Mouse (Mus musculus) liver, embryonic 12.5 days (tissue): ENCODE results near the gene BC037034. TPM values are rescaled to one million over a fixed set of nuclear protein-coding genes. Genes with fewer than 3 reads are reported as not detected.
"Not testable (repeated sequence)": the region's sequence is repeated elsewhere in the genome, so short reads cannot be mapped to it uniquely, and the experiment has no call there.

Experiments used
- ATAC-seq: fragments of 200-750 bp; cut with Nextera tagmentation; 2 replicates; pipeline ENCODE4 v1.8.0; 2017; ENCODE audit warnings: moderate number of reproducible peaks, mild to moderate bottlenecking, moderate library complexity
- H3K27ac ChIP-seq: fragments of 300-500 bp; sonication (generic); 2 replicates; pipeline ENCODE4 v1.5.1; 2016; ENCODE audit warnings: mild to moderate bottlenecking
- H3K27me3 ChIP-seq: fragments of 300-500 bp; sonication (generic); replicated peaks from 2 replicates; pipeline ENCODE4 v1.6.1; 2016; ENCODE audit warnings: mild to moderate bottlenecking, moderate library complexity
- H3K36me3 ChIP-seq: fragments of 300-500 bp; sonication (generic); 2 replicates; pipeline ENCODE4 v1.6.1; 2016; ENCODE audit warnings: mild to moderate bottlenecking, moderate library complexity
- H3K4me1 ChIP-seq: fragments of 300-500 bp; sonication (generic); 2 replicates; pipeline ENCODE4 v1.6.1; 2016
- H3K4me2 ChIP-seq: fragments of 300-500 bp; sonication (generic); 2 replicates; pipeline ENCODE4 v1.6.1; 2016; ENCODE audit warnings: mild to moderate bottlenecking, moderate library complexity
- H3K4me3 ChIP-seq: fragments of 300-500 bp; sonication (generic); 2 replicates; pipeline ENCODE4 v1.5.1; 2016; ENCODE audit warnings: mild to moderate bottlenecking, moderate library complexity
- H3K9ac ChIP-seq: fragments of 300-500 bp; sonication (generic); 2 replicates; pipeline ENCODE4 v1.6.1; 2016; ENCODE audit warnings: mild to moderate bottlenecking, moderate library complexity
- H3K9me3 ChIP-seq: fragments of 300-500 bp; sonication (generic); replicated peaks from 2 replicates; pipeline ENCODE4 v1.6.1; 2016; ENCODE audit warnings: mild to moderate bottlenecking, moderate library complexity
- WGBS: fragments of 180-500 bp; shearing (Covaris S2); methylation state at CpG from one replicate; pipeline ENCODE4 v1.1.7; 2016; ENCODE audit not compliant: insufficient replicate concordance; 5-methylcytosine and 5-hydroxymethylcytosine counted together
- polyA plus RNA-seq: library from polyadenylated mRNA; unstranded; fragments of >200 nt; fragmentation: Nextera tagmentation; extraction: Ambion mirVana; gene quantifications from 2 replicates; pipeline ENCODE4 v1.2.1, GENCODE M21; 2016

BC037034 gene
- polyA plus RNA-seq, 1 experiment from 2014 or later = 8.9 TPM

- no peak overlapping the region for H3K27ac ChIP-seq
- no peaks in the 10 kb centered on the region for H3K36me3 ChIP-seq
- H3K4me3 ChIP-seq = no peak overlapping the region
- H3K27me3 ChIP-seq = no peaks in the 10 kb centered on the region
- H3K9me3 ChIP-seq = no peaks in the 10 kb centered on the region
- ATAC-seq = no peak
- WGBS = 76% methylated on average over 3 of the region's 3 CpGs
- H3K9ac ChIP-seq = no peak overlapping the region
- H3K4me1 ChIP-seq = no peaks in the 10 kb centered on the region
- H3K4me2 ChIP-seq = no peak overlapping the region
These were observed 34.3 kb downstream of the BC037034 start for GRCm38 (mm10) chr5:138229511-138229910.

GRCm38 (mm10) chr5:138228026-138228425 lies 35.8 kb downstream of the BC037034 start:
- H3K9me3 ChIP-seq = no peaks in the 10 kb centered on the region
- H3K9ac ChIP-seq = no peak overlapping the region
- 25% methylated on average over 3 of the region's 3 CpGs for WGBS

GRCm38 (mm10) chr5:138227367-138227766 lies 36.5 kb downstream of the BC037034 start:
- no peak overlapping the region for H3K4me2 ChIP-seq
- no peak overlapping the region for H3K9ac ChIP-seq
- H3K27ac ChIP-seq = no peak overlapping the region
- no peaks in the 10 kb centered on the region for H3K9me3 ChIP-seq
- H3K27me3 ChIP-seq = no peaks in the 10 kb centered on the region
- H3K36me3 ChIP-seq = no peaks in the 10 kb centered on the region
- WGBS = 9% methylated on average over 2 of the region's 2 CpGs
- no peak for ATAC-seq
- H3K4me1 ChIP-seq = no peaks in the 10 kb centered on the region
- no peak overlapping the region for H3K4me3 ChIP-seq

More at GRCm38 (mm10) chr5:138228026-138228425, 35.8 kb downstream of the BC037034 start:
- H3K4me2 ChIP-seq = no peak overlapping the region
- H3K4me3 ChIP-seq = no peak overlapping the region
- no peaks in the 10 kb centered on the region for H3K36me3 ChIP-seq
- ATAC-seq = no peak
- no peaks in the 10 kb centered on the region for H3K4me1 ChIP-seq
- H3K27me3 ChIP-seq = no peaks in the 10 kb centered on the region
- H3K27ac ChIP-seq = no peak overlapping the region

GRCm38 (mm10) chr5:138226491-138226890 lies 37.3 kb downstream of the BC037034 start:
- no peak overlapping the region for H3K27ac ChIP-seq
- no peak overlapping the region for H3K4me3 ChIP-seq
- H3K9me3 ChIP-seq = no peaks in the 10 kb centered on the region
- H3K27me3 ChIP-seq = no peaks in the 10 kb centered on the region
- ATAC-seq = no peak
- no peaks in the 10 kb centered on the region for H3K36me3 ChIP-seq
- no peaks in the 10 kb centered on the region for H3K4me1 ChIP-seq
- WGBS = 43% methylated on average over 4 of the region's 4 CpGs
- H3K4me2 ChIP-seq = no peak overlapping the region
- no peak overlapping the region for H3K9ac ChIP-seq

GRCm38 (mm10) chr5:138225700-138226099 lies 38.1 kb downstream of the BC037034 start, which contains the start of gene Nxpe5:
Gene Nxpe5, plus strand, starts transcription at chr5:138225898.
- Histone ChIP-seq H3K9ac (no peak within 1 kb of the TSS), H3K27me3 (no peaks in the 10 kb centered on the region), H3K9me3 (no peaks in the 10 kb centered on the region), H3K4me3 (no peak within 1 kb of the TSS), H3K27ac (no peak within 1 kb of the TSS), H3K4me1 (no peaks in the 10 kb centered on the region), H3K4me2 (no peak within 1 kb of the TSS), H3K36me3 (no peaks in the 10 kb centered on the region)
- WGBS = 48% methylated on average over 2 of the region's 2 CpGs
- no peak for ATAC-seq

GRCm38 (mm10) chr5:138223287-138223686 lies 40.5 kb downstream of the BC037034 start:
- H3K27me3 ChIP-seq = no peaks in the 10 kb centered on the region
- H3K9me3 ChIP-seq = no peaks in the 10 kb centered on the region
- no peaks in the 10 kb centered on the region for H3K4me1 ChIP-seq
- H3K4me2 ChIP-seq = no peak overlapping the region
- no peak overlapping the region for H3K4me3 ChIP-seq
- 46% methylated on average over 3 of the region's 3 CpGs for WGBS
- no peaks in the 10 kb centered on the region for H3K36me3 ChIP-seq
- ATAC-seq = no peak
- H3K9ac ChIP-seq = no peak overlapping the region
- no peak overlapping the region for H3K27ac ChIP-seq

GRCm38 (mm10) chr5:138222111-138222510 lies 41.7 kb downstream of the BC037034 start:
- Histone ChIP-seq H3K36me3 (no peaks in the 10 kb centered on the region), H3K9me3 (peaks cover 6% of the 10 kb centered on the region; the same call in 1 of the 2 replicates), H3K4me1 (no peaks in the 10 kb centered on the region), H3K9ac (no peak overlapping the region), H3K4me2 (no peak overlapping the region), H3K27ac (no peak overlapping the region), H3K27me3 (no peaks in the 10 kb centered on the region), H3K4me3 (no peak overlapping the region)
- no peak for ATAC-seq
- WGBS = 22% methylated on average over 4 of the region's 4 CpGs

GRCm38 (mm10) chr5:138219864-138220263 lies 44.0 kb downstream of the BC037034 start:
- H3K4me2 ChIP-seq = no peak overlapping the region
- H3K9me3 ChIP-seq = peaks cover 27% of the 10 kb centered on the region
- no peaks in the 10 kb centered on the region for H3K36me3 ChIP-seq
- no peak overlapping the region for H3K27ac ChIP-seq
- H3K27me3 ChIP-seq = no peaks in the 10 kb centered on the region
- H3K4me1 ChIP-seq = no peaks in the 10 kb centered on the region
- 51% methylated on average over 2 of the region's 2 CpGs for WGBS
- H3K4me3 ChIP-seq = no peak overlapping the region
- no peak overlapping the region for H3K9ac ChIP-seq
- no peak for ATAC-seq

GRCm38 (mm10) chr5:138216632-138217031 lies 47.2 kb downstream of the BC037034 start:
- H3K27ac ChIP-seq, H3K4me3 ChIP-seq, H3K36me3 ChIP-seq, H3K4me1 ChIP-seq, H3K27me3 ChIP-seq, H3K4me2 ChIP-seq, H3K9ac ChIP-seq, ATAC-seq: not testable (repeated sequence)
- H3K9me3 ChIP-seq = peaks cover 28% of the 10 kb centered on the region
- WGBS = 84% methylated on average over 13 of the region's 13 CpGs

Other genes starting within 250 kb of the BC037034 start
- not detected in 2 replicates for gene Smok3a, start 242.8 kb downstream of the BC037034 start, polyA plus RNA-seq
- gene Smok3b, start 242.6 kb downstream of the BC037034 start, polyA plus RNA-seq = not detected in 2 replicates
- not detected in 2 replicates for gene Smok3c, start 210.8 kb downstream of the BC037034 start, polyA plus RNA-seq
- 7.3 and 8.2 TPM in 2 replicates for gene Zkscan1, start 178.9 kb downstream of the BC037034 start, polyA plus RNA-seq
- 19.0 and 19.6 TPM in 2 replicates for gene Zscan21, start 147.1 kb downstream of the BC037034 start, polyA plus RNA-seq
- gene Zfp113, start 108.3 kb downstream of the BC037034 start, polyA plus RNA-seq = 4.8 and 5.7 TPM in 2 replicates
- gene Cops6, start 103.0 kb downstream of the BC037034 start, polyA plus RNA-seq = 181 and 191 TPM in 2 replicates
- 7.9 and 8.3 TPM in 2 replicates for gene Ap4m1, start 92.0 kb downstream of the BC037034 start, polyA plus RNA-seq
- gene Mcm7, start 91.6 kb downstream of the BC037034 start, polyA plus RNA-seq = 268 and 271 TPM in 2 replicates
- 58.0 and 58.2 TPM in 2 replicates for gene Taf6, start 76.6 kb downstream of the BC037034 start, polyA plus RNA-seq
- gene Cnpy4, start 76.5 kb downstream of the BC037034 start, polyA plus RNA-seq = 20.3 and 21.3 TPM in 2 replicates
- gene Mblac1, start 69.7 kb downstream of the BC037034 start, polyA plus RNA-seq = 4.3 TPM in 2 replicates
- not detected in 2 replicates for gene Nxpe5, start 38.1 kb downstream of the BC037034 start, polyA plus RNA-seq
- 31.3 and 31.8 TPM in 2 replicates for gene Lamtor4, start 8.6 kb downstream of the BC037034 start, polyA plus RNA-seq
- gene Gal3st4, start 8.8 kb upstream of the BC037034 start, polyA plus RNA-seq = 0.18 and 0.32 TPM in 2 replicates
- 0.04 TPM in 1 of 2 replicates, not detected in the other for gene Gm43720, start 15.9 kb upstream of the BC037034 start, polyA plus RNA-seq
- 2.4 and 2.5 TPM in 2 replicates for gene Gpc2, start 16.0 kb upstream of the BC037034 start, polyA plus RNA-seq
- 3.1 and 3.9 TPM in 2 replicates for gene Stag3, start 16.2 kb upstream of the BC037034 start, polyA plus RNA-seq
- gene Pvrig, start 77.9 kb upstream of the BC037034 start, polyA plus RNA-seq = 0.23 and 0.41 TPM in 2 replicates
- gene Zfp157, start 177.4 kb upstream of the BC037034 start, polyA plus RNA-seq = 7.6 and 9.0 TPM in 2 replicates